8 mouse cellular contexts compared by ENCODE assay signal in the genomic region with DNA sequence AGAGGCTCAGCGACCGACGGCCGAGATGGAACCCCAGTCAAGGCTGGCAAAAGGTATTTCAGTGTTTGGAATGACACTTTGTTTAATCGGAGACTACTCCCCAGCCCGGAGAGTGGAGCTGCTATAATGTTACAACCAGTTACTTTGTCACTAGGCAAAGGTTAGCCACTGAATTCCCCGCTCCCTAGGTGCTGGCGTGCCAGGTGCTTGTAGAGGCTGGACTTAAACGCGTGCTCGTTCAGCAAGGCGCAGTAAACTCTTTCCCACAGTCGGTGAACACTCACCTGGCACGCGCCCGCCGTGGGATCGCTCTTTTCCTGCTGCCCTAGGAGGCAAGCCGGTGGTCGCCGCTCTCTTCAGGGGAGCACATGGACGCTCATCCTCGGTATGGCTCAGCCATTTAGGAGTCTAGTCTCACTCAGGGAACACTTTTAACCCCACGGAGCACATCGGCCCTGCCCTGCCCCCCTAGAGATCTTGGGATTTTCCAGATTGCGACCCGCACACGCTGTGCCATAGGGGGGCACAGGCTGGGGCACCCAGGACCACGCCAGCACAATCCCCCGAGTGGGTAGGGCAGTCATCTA. TPM values are rescaled to one million over a fixed set of nuclear protein-coding genes. Genes with fewer than 3 reads are reported as not detected.
DNase-seq lines count a peak whose midpoint lies in the region; ATAC-seq and TF ChIP-seq lines count a peak whose summit lies in the region.

No protein-coding gene starts in this region.

- no peaks in the 10 kb centered on the region for H3K27me3 ChIP-seq in heart, embryonic 12.5 days (replicated peaks)
- no peaks in the 10 kb centered on the region for H3K27me3 ChIP-seq in Patski
- no peaks in the 10 kb centered on the region for H3K27me3 ChIP-seq in hindbrain, embryonic 12.5 days
- H3K27me3 ChIP-seq in liver, embryonic 14.5 days (ENCODE audit: control insufficient read depth, insufficient read depth, low read length) = no peaks in the 10 kb centered on the region

- H3K4me2 ChIP-seq in heart, embryonic 12.5 days = peak overlapping the region; percentile 95
- H3K4me2 ChIP-seq in hindbrain, embryonic 12.5 days (replicated peaks) = peak overlapping the region; percentile 59
- peak overlapping the region; percentile 72 for H3K4me2 ChIP-seq in liver, embryonic 14.5 days (ENCODE audit: low read depth)

- no peak for TF ChIP-seq CTCF in Patski (IDR thresholded peaks at IDR 0.05)
- no peak for TF ChIP-seq CTCF in liver, embryonic 14.5 days (IDR thresholded peaks at IDR 0.05; ENCODE audit: low read depth)

- intact Hi-C loops in left cerebral cortex, postnatal 10 days (cut with DNase I) = no loop called here

- CTCF ChIA-PET in Patski (lab: Charles Lee) = interaction anchor here (1.4 kb wide), 1 partner anchor 10 kb away, joined by 3 read pairs; no protein-coding TSS in a partner anchor

- no peak for TF ChIP-seq EP300 in liver, embryonic 14.5 days (IDR thresholded peaks at IDR 0.05; ENCODE audit: low read depth)

- in situ Hi-C loops in Patski (cut with MboI; ENCODE audit: low pct_unique_long_range_greater_than_20kb) = no loop called here

- H3K9me3 ChIP-seq in heart, embryonic 12.5 days (replicated peaks) = no peaks in the 10 kb centered on the region
- no peaks in the 10 kb centered on the region for H3K9me3 ChIP-seq in hindbrain, embryonic 12.5 days (replicated peaks)
- H3K9me3 ChIP-seq in liver, embryonic 14.5 days (ENCODE audit: control insufficient read depth, low read length) = no peaks in the 10 kb centered on the region

- H3K4me3 ChIP-seq in heart, embryonic 12.5 days = peak overlapping the region; percentile 90
- peak overlapping the region; percentile 80 for H3K4me3 ChIP-seq in hindbrain, embryonic 12.5 days
- H3K4me3 ChIP-seq in liver, embryonic 14.5 days (ENCODE audit: insufficient read depth in 1 of 2, low read depth in 2 of 2, low read length in 2 of 2) = peak overlapping the region; percentile 72 to 95

- peak; percentile 10 for ATAC-seq in heart, embryonic 12.5 days (ENCODE audit: insufficient number of reproducible peaks, low FRiP score)
- ATAC-seq in Patski = peak; percentile 5
- no peak; the same call in 1 of the 2 replicates for ATAC-seq in hindbrain, embryonic 12.5 days (ENCODE audit: low FRiP score)
- ATAC-seq in liver, embryonic 14.5 days (ENCODE audit: insufficient read depth) = peak; percentile 3

- H3K4me1 ChIP-seq in heart, embryonic 12.5 days (replicated peaks) = peaks cover 55% of the 10 kb centered on the region
- peaks cover 34% of the 10 kb centered on the region for H3K4me1 ChIP-seq in hindbrain, embryonic 12.5 days
- H3K4me1 ChIP-seq in liver, embryonic 14.5 days (replicated peaks; ENCODE audit: control insufficient read depth in 2 of 2, insufficient read depth in 2 of 2, low read length in 1 of 2) = peaks cover 44 to 58% of the 10 kb centered on the region in 2 experiments

- no peak overlapping the region; the same call in 1 of the 2 replicates for H3K27ac ChIP-seq in heart, embryonic 12.5 days (ENCODE audit: poor library complexity, severe bottlenecking)
- H3K27ac ChIP-seq in hindbrain, embryonic 12.5 days = no peak overlapping the region
- peak overlapping the region; percentile 1; the same call in 1 of the 2 replicates for H3K27ac ChIP-seq in liver, embryonic 14.5 days

- DNase-seq in heart, adult 18-20 months = no peak
- DNase-seq in Patski (ENCODE audit: low read depth, low spot score) = no peak
- no peak for DNase-seq in liver, embryonic 14.5 days (ENCODE audit: low read depth in 3 of 3, low spot score in 3 of 3)
- peak; percentile 83 for DNase-seq in testis, postnatal 14 days (ENCODE audit: low spot score)
- no peak for DNase-seq in ovary, postnatal 36 days (ENCODE audit: low spot score)
- no peak for DNase-seq in left cerebral cortex, postnatal 10 days (ENCODE audit: extremely low spot score in 1 of 2, low spot score in 2 of 2)

- WGBS in heart, embryonic 12.5 days = 1% methylated on average over 30 of the region's 30 CpGs
- 3% methylated on average over 30 of the region's 30 CpGs for WGBS in hindbrain, embryonic 12.5 days
- 2% methylated on average over 30 of the region's 30 CpGs for WGBS in liver, embryonic 14.5 days (ENCODE audit: insufficient replicate concordance)

- POLR2A ChIA-PET in Patski (lab: Charles Lee) = interaction anchor here (0.7 to 1.9 kb wide), 2 partner anchors 11 to 19 kb away, joined by 3 to 9 read pairs; no protein-coding TSS in a partner anchor

- H3K9ac ChIP-seq in heart, embryonic 12.5 days = peak overlapping the region; percentile 75
- H3K9ac ChIP-seq in hindbrain, embryonic 12.5 days = peak overlapping the region; percentile 81
- peak overlapping the region; percentile 60 for H3K9ac ChIP-seq in liver, embryonic 14.5 days (replicated peaks)

- H3K36me3 ChIP-seq in heart, embryonic 12.5 days = no peaks in the 10 kb centered on the region
- no peaks in the 10 kb centered on the region for H3K36me3 ChIP-seq in hindbrain, embryonic 12.5 days
- peaks cover 8% of the 10 kb centered on the region for H3K36me3 ChIP-seq in liver, embryonic 14.5 days (replicated peaks; ENCODE audit: control insufficient read depth, insufficient read depth, low read depth)

RNA-seq across cellular contexts. Expression of a gene that starts 0.5 kb away (rescaled TPM):
- 77.6 and 78.5 TPM in 2 replicates for polyA plus RNA-seq in heart, embryonic 12.5 days (2016; fragmentation: Nextera tagmentation; extraction: Ambion mirVana)
- total RNA-seq in heart, adult 18-20 months (2021) = 10 to 100 TPM; 70.9 to 73.4 TPM
- 54.6 TPM for polyA plus RNA-seq in Patski (2021)
- 49.9 and 51.0 TPM in 2 replicates for polyA plus RNA-seq in hindbrain, embryonic 12.5 days (2016; fragmentation: Nextera tagmentation; extraction: Ambion mirVana)
- 37.0 and 44.7 TPM in 2 replicates for polyA plus RNA-seq in liver, embryonic 14.5 days (2012; rRNA removed)
- 100 and 124 TPM in 2 replicates for polyA plus RNA-seq in liver, embryonic 14.5 days (2014; fragmentation: Nextera tagmentation; extraction: Ambion mirVana)
- 10 to 100 TPM; 13.4 to 14.3 TPM for total RNA-seq in left cerebral cortex, postnatal 10 days (2021)

RNA-seq across cellular contexts. Expression of a gene that starts 16.8 kb away (rescaled TPM):
- 22.1 and 25.5 TPM in 2 replicates for polyA plus RNA-seq in heart, embryonic 12.5 days (2016; fragmentation: Nextera tagmentation; extraction: Ambion mirVana)
- 10 to 100 TPM in 1 of 2 experiments, 1 to 10 TPM in 1; 9.9 to 12.4 TPM for total RNA-seq in heart, adult 18-20 months (2021)
- 23.1 TPM for polyA plus RNA-seq in Patski (2021)
- polyA plus RNA-seq in hindbrain, embryonic 12.5 days (2016; fragmentation: Nextera tagmentation; extraction: Ambion mirVana) = 26.7 and 28.3 TPM in 2 replicates
- 10.7 and 14.0 TPM in 2 replicates for polyA plus RNA-seq in liver, embryonic 14.5 days (2012; rRNA removed)
- 11.1 and 15.0 TPM in 2 replicates for polyA plus RNA-seq in liver, embryonic 14.5 days (2014; fragmentation: Nextera tagmentation; extraction: Ambion mirVana)
- 10 to 100 TPM; 12.4 to 13.7 TPM for total RNA-seq in left cerebral cortex, postnatal 10 days (2021)

RNA-seq across cellular contexts. Expression of a gene that starts 52.3 kb away (rescaled TPM):
- polyA plus RNA-seq in heart, embryonic 12.5 days (2016; fragmentation: Nextera tagmentation; extraction: Ambion mirVana) = 52.6 and 53.9 TPM in 2 replicates
- total RNA-seq in heart, adult 18-20 months (2021) = 10 to 100 TPM; 28.9 to 29.6 TPM
- polyA plus RNA-seq in Patski (2021) = 47.5 TPM
- 41.5 and 46.5 TPM in 2 replicates for polyA plus RNA-seq in hindbrain, embryonic 12.5 days (2016; fragmentation: Nextera tagmentation; extraction: Ambion mirVana)
- 30.9 and 35.7 TPM in 2 replicates for polyA plus RNA-seq in liver, embryonic 14.5 days (2012; rRNA removed)
- 25.1 and 27.5 TPM in 2 replicates for polyA plus RNA-seq in liver, embryonic 14.5 days (2014; fragmentation: Nextera tagmentation; extraction: Ambion mirVana)
- total RNA-seq in left cerebral cortex, postnatal 10 days (2021) = 10 to 100 TPM; 25.2 TPM
